Mouse (Mus musculus) bone marrow, adult 2 months (tissue): Measurements from ENCODE around the gene Itk. TPM values are rescaled to one million over a fixed set of nuclear protein-coding genes. Genes with fewer than 3 reads are reported as not detected.

Experiments
- H3K27ac ChIP-seq: fragments of 200-500 bp; 2 replicates; pipeline ENCODE4 v1.5.1; 2012; ENCODE audit warnings: low read depth, mild to moderate bottlenecking, control low read depth, inconsistent platforms, low read length; ENCODE audit not compliant: control insufficient read depth, poor library complexity, insufficient read depth
- H3K4me1 ChIP-seq: fragments of 200-500 bp; 2 replicates; pipeline ENCODE4 v1.6.1; 2011; ENCODE audit warnings: low read length; ENCODE audit not compliant: control insufficient read depth, insufficient read depth
- H3K4me3 ChIP-seq: fragments of 200-500 bp; replicated peaks from 2 replicates; pipeline ENCODE3; 2011; ENCODE audit warnings: mild to moderate bottlenecking, low read depth, low read length, control low read depth; ENCODE audit not compliant: control insufficient read depth
- CTCF ChIP-seq: fragments of 200-500 bp; IDR thresholded peaks from 2 replicates; pipeline ENCODE4 v1.5.1; 2011; ENCODE audit warnings: low read length, control low read depth; ENCODE audit not compliant: control insufficient read depth, insufficient read depth
- POLR2A ChIP-seq: fragments of 200-500 bp; IDR thresholded peaks from 2 replicates; pipeline ENCODE4 v1.6.1; 2011; ENCODE audit warnings: low read depth, mild to moderate bottlenecking, control low read depth, low read length, borderline replicate concordance; ENCODE audit not compliant: control insufficient read depth
- WGBS: fragments of 180-500 bp; shearing (Covaris S2); methylation state at CpG from one replicate; pipeline ENCODE4 v1.1.7; 2018; 5-methylcytosine and 5-hydroxymethylcytosine counted together
- polyA plus RNA-seq: library from polyadenylated mRNA; stranded (reverse); fragments of >200 nt; gene quantifications from 2 replicates; pipeline ENCODE4 v1.2.4, GENCODE M21; 2011; ENCODE audit warnings: low replicate concordance; ENCODE audit not compliant: missing spikeins, insufficient read depth, insufficient read length

The Itk gene
- polyA plus RNA-seq, 1 experiment: 4.4 TPM

DNA sequence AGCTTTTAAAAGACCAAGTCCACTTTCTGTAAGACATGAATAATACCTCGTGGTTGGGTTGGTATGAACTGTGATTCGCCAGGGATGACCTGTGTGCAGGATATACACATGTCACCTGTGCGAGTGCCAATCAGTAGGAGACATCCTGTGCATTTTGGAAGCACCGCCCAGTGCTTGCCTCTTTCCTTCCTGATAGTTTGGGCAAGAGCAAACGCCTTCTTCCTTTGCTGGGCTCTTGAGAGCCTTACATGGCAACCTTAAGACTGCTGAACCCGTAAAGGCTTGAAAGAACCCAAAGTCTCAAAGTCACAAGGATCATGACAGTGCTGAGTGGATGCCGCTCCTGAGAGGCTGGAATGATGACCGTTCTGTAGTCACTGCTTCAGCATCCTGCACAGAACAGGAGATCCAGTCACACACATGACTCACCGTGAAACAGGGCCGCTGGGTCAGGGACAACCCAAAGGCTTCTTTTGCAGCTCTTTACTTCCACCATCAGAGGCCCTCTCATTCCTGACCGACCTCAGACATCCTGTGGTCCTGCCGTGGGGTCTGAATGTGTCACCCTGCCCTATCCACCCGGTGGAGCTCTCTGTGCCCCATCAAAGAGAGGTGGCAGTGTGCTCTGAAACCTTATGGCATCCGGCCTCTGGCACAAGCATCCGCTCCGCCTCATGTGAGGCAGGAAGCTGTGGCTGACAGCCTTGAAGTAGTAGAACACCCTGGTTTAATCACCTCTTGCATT lies 62.9 kb downstream of the Itk start:
- peak overlapping the region; percentile 57 for H3K4me3 ChIP-seq
- TF ChIP-seq CTCF (peak; percentile 60), POLR2A (no peak)
- H3K27ac ChIP-seq: peak overlapping the region; percentile 85
- H3K4me1 ChIP-seq: peaks cover 3% of the 10 kb centered on the region; the same call in 1 of the 2 replicates
- 15% methylated on average over 16 of the region's 16 CpGs for WGBS

DNA sequence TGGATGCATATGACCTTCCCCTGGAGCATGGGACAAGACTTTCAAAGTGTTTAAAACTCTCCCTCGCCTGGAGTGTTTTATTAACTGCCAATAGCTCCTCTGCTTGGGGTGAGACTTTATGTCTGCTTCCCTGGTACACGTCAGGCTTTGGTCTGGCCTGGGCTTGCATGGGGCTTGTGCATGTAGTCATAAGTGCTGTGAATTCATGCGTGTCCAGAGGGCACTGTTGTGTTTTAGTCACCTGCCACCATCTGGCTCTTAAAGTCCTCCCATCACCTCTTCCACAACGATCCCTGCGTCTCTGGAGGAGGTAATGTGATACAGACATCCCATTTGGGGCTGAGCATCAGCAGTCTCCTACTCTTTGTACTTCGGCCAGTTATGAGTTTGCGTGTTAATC lies 67.8 kb downstream of the Itk start:
- 86% methylated on average over 7 of the region's 7 CpGs for WGBS
- Histone ChIP-seq H3K4me1 (peaks cover 4% of the 10 kb centered on the region; the same call in 1 of the 2 replicates), H3K27ac (no peak overlapping the region), H3K4me3 (no peak overlapping the region)
- TF ChIP-seq POLR2A (no peak), CTCF (no peak)

DNA sequence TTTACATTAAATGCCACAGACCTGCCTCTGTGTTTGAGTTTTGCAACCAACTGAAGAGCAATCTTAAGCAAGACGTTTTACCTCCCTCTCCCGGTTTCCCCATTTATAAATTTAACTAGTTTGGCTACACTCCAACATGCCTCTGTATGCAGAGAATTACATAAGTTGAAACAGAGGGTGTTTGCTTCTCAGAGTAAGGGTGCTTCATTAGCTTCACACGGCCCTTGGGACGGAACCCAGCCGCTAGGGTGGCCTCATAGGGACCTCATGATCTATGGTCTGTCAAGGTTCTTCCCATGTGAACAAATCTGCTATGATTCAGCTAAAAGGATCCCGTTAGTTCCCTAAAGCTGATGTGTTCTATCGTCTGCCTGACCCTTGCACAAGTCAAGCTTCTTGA lies 74.8 kb downstream of the Itk start:
- H3K4me3 ChIP-seq: no peak overlapping the region
- TF ChIP-seq POLR2A: no peak
- TF ChIP-seq CTCF: no peak
- 5% methylated on average over 7 of the region's 7 CpGs for WGBS
- peak overlapping the region; percentile 69; the same call in 1 of the 2 replicates for H3K27ac ChIP-seq
- peaks cover 2% of the 10 kb centered on the region for H3K4me1 ChIP-seq

DNA sequence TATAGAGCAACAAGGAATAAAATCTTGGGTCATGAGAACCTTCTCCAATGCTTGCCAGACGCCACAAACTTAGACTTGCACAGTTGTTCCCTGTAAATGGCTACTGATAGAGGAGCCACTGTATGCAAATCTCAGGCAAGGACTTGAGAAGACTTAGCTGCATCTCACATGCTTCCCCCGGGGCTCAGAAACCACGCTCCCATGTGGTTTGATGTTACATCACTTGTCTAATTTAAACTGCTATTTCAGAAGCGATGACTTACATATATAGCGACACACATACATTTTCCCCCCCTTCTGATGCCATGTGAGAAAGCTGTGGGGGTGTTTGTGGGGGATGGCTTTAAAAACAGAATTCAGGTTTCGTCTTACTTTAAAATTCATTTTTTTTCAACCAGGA lies 75.5 kb downstream of the Itk start:
- Histone ChIP-seq H3K27ac (peak overlapping the region; percentile 0; the same call in 1 of the 2 replicates), H3K4me3 (no peak overlapping the region), H3K4me1 (peaks cover 5% of the 10 kb centered on the region)
- 5% methylated on average over 6 of the region's 6 CpGs for whole genome bisulfite sequencing
- no peak for TF ChIP-seq CTCF
- no peak for TF ChIP-seq POLR2A

DNA sequence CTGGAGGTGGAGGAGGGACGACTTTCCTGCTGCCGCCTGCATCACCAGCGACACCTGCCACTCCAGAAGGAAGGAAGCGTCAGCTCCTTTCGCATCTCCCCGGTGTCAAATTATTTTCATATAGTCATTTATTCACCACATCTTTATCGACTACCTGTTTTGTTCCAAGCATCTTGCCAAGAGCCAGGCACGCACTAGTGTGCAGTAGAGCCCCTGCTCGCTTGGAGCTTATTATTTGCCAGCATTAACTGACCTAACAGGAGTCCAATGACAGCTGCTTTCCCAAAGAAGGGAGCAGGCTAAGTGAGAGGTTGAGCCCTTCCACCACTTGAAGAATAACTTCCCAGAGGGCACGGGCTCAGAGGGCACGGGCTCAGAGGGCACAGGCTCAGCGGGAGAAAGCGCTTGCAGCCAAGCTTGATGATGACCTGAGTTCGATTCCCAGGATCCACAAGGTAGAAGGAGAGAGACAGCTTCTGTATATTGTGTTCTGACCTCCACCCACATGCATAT lies 76.7 kb downstream of the Itk start, which contains the start of gene Cyfip2:
Cyfip2 (minus strand) TSS at position 337 of the 513 bp plus-strand sequence.
- 7% methylated on average over 14 of the region's 14 CpGs for WGBS
- TF ChIP-seq POLR2A: no peak
- TF ChIP-seq CTCF: peak; percentile 5; the same call in 1 of the 2 replicates
- Histone ChIP-seq H3K4me1 (peaks cover 3% of the 10 kb centered on the region), H3K4me3 (peak within 1 kb of the TSS; percentile 97), H3K27ac (peak within 1 kb of the TSS; percentile 94)

DNA sequence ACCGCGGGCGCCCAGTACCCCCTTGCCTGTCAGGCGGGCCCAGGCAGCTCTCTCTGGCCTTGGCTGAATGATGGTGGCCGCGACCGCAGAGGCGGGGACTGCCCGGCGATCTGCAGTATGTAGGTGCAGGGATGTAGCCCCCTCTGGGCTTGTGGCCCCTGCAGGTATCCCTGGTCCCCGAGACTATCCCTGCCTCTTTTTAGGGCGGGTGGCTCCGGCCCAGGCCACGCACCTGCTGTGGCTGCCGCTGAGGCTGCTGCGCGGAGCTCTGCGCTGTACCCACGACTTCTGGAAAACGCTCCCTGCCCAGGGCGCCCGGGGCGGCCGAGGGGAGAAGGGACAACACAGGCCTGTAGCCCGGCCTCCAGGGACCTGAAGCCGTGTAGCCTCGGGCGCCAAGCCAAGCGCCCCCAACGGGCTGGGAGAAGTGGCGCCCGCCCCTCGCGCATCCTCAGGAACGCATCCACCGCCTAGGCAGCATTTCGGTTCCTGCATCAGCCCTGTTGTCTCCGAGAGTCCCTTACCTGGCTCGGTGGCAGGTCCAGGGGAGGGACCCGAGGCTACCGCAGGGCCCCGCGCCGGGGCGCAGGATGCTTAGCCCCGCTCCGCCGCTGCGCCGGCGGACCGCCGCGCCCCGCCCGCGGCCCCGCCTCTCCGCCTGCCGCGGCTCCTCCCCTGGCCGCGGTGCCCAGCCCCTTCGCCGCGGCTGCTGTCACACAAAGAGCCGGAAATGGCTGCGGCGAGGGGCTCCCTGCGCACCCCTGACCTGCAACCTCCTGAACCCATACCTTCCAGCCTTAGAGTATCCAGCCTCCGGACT lies 77.4 kb downstream of the Itk start:
- under 1% methylated on average over 68 of the region's 71 CpGs for WGBS

DNA sequence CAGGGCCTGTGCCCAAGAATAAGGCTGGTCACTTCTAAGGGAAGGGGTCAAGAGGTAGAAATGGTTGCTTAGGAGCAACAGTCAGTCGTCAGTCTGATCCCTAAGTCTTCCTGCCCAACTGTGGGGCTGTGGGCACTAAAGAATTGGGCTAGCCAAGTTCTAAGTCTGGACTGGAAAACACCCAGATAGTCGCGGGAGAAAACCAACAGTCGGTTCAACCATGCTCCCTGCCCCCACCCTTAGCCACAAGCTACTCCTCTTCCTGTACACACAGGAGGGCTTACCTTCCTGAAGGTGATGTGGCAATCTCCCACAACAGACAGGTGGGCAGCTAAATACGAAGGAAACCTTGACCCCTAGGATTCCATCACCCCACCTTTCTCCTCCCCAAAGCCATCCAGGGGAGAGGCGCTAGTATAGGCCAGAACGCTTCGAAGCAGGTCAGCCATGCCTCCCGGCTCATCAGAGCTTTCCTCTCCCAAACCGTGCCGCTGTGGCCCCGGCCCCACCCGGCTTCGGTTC lies 78.1 kb downstream of the Itk start:
- peaks cover 4% of the 10 kb centered on the region for H3K4me1 ChIP-seq
- TF ChIP-seq CTCF: no peak
- no peak for TF ChIP-seq POLR2A
- H3K27ac ChIP-seq: peak overlapping the region; percentile 94
- peak overlapping the region; percentile 97 for H3K4me3 ChIP-seq
- under 1% methylated on average over 14 of the region's 14 CpGs for WGBS

More for the DNA sequence above, 77.4 kb downstream of the Itk start:
- peak overlapping the region; percentile 97 for H3K4me3 ChIP-seq
- peaks cover 3% of the 10 kb centered on the region for H3K4me1 ChIP-seq
- H3K27ac ChIP-seq: peak overlapping the region; percentile 94
- TF ChIP-seq POLR2A (peak; percentile 75; the same call in 1 of the 2 replicates), CTCF (peak; percentile 5; the same call in 1 of the 2 replicates)

DNA sequence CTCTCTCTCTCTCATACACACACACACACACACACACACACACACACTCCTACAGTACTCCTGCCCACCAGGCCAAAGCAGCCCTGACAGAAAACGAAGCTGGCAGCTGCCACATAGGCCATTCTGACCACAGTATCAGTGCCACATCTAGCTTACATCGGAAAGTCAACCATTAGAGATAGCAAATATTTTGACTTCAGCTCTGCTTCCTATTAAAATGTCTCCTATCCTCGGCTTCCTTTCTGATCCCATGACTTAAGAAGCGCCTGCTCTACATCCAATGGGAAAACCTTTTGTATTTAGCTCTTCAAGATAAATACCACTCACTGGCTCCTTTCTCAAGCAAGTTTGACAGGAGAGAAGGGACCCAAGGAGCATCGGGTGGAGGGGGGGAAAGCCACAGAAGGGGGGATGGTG lies 78.7 kb downstream of the Itk start:
- WGBS: 10% methylated on average over 5 of the region's 5 CpGs
- Histone ChIP-seq H3K27ac (peak overlapping the region; percentile 94), H3K4me3 (peak overlapping the region; percentile 97), H3K4me1 (peaks cover 7% of the 10 kb centered on the region)
- TF ChIP-seq POLR2A (no peak), CTCF (no peak)
